Mouse (Mus musculus): ENCODE measurements around the gene Pla2g15.
A peak's percentile ranks its signal among the peaks of the same experiment; 100 is the strongest.

Pla2g15 gene

DNA sequence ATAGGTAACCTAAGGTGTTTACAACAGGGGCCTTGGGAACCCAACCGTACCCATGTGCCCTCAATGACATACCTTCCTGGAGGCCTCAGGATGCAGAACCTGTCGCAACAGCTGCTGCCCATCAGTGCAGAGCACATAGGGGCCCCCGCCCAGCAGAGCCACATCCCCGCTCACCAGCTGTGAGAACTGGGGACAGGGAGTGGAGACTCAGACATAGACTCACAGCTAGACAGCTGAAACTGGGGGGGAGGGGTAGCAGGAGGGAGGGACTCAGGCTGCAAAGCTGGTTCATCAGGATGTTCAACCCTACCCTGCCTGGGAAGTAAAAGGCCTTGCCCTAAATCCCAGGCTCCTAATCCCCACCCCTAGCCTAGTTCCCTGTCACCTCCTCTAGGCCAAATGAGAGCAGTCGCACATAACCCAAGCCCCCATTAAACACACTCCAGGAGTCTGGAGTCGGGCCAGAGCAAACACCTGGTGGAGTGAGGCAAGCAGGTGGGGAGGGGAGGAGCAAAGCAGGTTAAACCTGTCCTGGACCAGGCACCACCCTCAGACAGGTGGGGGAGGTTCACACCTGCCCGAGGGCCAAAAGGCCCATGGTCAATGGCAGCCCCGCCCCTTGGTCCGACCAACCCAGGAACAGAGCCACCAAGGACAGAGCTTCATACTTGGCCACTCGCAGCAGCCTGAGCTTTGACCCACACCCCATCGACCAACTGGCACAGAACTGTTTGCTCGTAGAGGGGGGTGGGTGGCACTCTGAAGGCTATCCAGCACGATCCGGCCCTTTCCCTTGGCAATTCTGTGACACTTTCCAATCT is 15.2 kb upstream of the Pla2g15 start:
- peak; percentile 35 for DNase-seq (ENCODE audit: low read depth, low spot score)

DNA sequence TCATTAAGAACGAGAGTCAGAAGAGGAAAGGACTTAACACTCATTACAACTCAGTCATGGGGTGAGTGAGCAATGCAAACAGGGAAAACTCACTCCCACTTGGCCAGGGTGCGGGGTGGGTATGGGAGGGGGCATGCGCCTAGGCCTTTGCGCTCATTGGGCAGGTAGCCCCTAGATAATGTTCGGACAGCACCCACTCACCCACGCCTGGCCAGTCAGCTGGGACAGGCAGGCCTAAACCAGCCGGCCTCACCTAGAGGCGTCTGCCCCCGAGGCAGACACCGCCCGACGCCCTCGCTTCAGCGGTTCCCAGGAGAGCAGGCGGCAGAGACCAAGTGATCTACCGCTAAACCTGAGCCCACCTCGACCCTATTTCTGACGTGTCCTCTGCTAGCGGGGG is 14.5 kb upstream of the Pla2g15 start:
- DNase-seq (ENCODE audit: low read depth, low spot score) = no peak

- DNase-seq (ENCODE audit: low read depth, low spot score) = peak; percentile 39
Observed at GRCm38 (mm10) chr8:106136156-106137130, 13.8 kb upstream of the Pla2g15 start, which contains the start of gene Esrp2. Gene Esrp2 (minus strand): TSS chr8:106136974.

DNA sequence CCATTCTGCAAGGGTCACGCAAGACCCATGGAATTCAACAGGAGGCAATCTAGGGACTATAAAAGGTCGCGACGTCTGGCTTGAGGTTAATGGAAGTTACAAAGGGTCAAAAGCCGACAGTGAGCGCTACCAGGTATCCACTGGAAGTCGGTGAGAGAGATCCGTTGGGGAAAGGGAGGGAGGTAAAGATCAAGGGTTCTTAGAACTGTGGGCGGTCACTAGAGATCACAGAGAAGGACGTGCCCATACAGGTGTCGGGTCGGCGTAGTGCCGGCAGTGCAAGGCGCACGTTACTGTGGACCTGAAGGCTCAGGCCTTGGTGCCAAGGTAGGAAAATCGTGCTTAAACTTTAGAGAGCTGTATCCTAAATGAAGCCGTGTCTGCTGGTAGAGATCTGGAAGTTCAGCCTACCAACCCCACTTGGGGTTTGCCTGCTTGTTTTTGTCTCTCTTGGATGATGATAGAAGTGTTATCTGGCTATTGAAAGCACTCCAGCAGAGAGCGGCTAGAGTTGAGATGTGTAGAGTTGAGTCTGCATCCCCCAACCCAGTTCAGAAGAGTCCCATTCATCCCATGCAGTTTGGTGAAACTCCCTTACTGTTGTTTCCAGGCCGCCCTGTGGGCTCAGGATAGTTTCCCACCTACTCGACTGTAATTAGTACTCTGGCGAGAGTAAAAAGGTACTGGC is 12.8 kb upstream of the Pla2g15 start:
- DNase-seq (ENCODE audit: low read depth, low spot score) = no peak

DNA sequence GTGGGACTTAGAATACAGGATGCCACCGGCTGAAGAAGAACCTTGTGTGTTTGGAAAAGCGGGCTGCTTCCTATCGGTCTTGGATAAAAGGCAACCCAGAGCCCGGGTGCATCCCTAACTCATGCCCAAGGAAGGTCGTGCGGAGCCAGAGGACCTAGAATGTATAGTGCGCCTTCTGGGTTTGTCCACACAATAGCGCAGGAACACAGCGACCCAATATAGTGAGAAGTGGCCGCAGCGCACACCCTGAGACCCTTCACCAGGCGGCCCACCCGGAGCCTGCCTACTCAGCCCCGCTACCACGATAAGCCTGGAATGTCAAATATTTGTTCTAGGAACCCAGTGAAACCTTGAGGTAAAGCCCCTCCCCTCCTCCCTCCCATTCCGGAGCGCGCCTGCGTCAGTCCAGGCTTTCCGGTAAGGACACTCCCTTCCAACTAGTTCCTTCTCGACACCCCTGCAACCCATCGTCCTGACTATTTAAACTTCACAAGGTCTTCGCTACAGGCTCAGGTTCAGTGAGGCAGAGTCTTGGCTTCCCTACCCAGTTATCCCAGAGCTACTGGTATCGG is 12.2 kb upstream of the Pla2g15 start:
- DNase-seq (ENCODE audit: low read depth, low spot score) = peak; percentile 71

GRCm38 (mm10) chr8:106138616-106139015 is 11.6 kb upstream of the Pla2g15 start:
- no peak for DNase-seq (ENCODE audit: low read depth, low spot score)

DNA sequence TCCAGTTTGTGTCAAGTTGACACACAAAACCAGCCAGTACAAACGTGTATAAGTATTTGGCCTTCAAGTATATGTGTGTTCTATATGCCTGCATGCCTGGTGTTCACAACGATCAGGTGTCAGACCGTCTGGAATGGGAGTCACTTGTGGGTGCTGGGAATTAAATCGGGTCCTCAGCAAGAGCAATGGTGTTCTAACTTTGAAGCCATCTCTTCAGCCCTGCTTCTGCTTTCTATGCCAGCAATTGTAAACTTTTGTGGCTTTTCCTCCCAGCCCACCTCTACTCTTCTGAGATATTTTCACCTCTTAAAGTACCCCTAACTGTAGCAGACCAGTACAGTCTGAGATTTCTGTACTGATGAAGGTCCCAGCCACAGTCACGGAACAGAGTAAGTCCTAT is 10.0 kb upstream of the Pla2g15 start:
- DNase-seq (ENCODE audit: low read depth, low spot score) = no peak

DNA sequence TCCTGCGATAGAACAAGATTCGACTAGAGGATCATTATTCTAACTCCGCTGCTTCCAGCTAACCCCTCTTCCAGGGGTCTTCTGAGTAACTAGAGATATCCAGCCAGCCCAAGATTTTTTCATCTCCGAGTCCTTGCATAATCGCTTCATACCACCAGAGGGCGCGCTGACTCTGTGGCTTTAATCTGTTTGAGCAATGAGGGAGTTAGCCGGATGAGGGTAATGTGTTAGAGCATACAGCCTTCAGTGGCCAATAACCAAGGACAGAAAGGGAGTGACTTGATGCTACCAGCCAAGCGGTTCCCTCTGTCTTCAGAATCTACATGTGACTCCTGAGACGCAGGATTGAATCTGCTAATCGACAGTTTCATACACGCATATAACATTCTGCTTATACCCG is 9.4 kb upstream of the Pla2g15 start:
- DNase-seq (ENCODE audit: low read depth, low spot score) = peak; percentile 85

GRCm38 (mm10) chr8:106145331-106145730 is 4.9 kb upstream of the Pla2g15 start:
- no peak for DNase-seq (ENCODE audit: low read depth, low spot score)

- no peak for DNase-seq (ENCODE audit: low read depth, low spot score)
Observed at GRCm38 (mm10) chr8:106146014-106146413, 4.2 kb upstream of the Pla2g15 start.

DNA sequence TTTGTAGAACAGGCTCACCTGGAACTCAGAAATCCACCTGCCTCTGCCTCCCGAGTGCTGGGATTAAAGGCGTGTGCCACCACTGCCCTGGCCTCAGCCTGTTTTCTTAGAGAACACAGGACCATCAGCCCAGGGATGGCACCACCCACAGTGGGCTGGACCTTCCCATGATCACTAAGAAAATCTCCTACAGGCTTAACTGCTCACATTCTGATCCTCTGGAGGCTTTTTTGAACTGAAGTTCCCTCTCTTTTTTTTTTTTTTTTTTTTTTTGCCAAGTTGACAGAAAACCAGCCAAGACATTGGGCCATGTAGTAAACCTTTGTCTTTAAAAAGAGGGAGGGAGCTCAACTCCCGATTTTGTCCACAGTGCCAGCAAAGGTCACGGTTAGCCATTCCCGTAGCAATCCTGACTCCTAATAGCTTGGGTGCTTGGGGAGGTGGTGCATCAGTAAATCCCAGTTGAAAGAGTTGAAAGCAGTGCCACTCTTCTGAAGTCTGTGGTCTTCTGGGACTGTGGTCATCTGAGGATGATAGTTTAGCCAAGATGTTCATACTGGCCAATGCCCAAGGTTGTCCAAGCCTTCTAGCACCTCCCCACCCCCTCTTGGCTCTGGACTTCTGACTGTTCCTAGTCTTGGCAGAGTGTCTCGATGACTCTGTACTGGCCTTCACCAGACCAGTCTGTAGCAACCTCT is 2.2 kb upstream of the Pla2g15 start:
- no peak for DNase-seq (ENCODE audit: low read depth, low spot score)

DNA sequence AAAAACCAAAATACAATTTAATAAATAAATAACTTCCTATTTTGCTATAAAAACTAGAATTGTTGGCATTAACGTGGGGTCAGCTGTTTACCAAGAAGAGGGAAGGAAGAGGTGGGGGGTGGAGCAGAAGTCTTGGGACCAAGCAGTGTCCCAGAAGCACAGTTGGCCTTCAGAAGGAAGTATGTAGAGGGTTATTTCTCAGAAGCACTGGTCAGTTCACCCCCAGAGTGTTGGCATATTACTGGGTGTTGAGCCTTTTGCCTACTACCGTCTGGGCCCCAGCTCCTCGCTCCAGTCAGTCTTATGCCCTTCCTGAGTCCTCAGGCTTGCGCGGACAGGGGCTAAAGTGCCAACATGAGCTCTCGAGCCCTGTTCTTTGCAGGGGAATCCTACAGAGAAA is 1.2 kb upstream of the Pla2g15 start:
- DNase-seq (ENCODE audit: low read depth, low spot score) = no peak

- DNase-seq (ENCODE audit: low read depth, low spot score) = no peak
Observed at GRCm38 (mm10) chr8:106150653-106151000, 428 bp downstream of the Pla2g15 start.

DNA sequence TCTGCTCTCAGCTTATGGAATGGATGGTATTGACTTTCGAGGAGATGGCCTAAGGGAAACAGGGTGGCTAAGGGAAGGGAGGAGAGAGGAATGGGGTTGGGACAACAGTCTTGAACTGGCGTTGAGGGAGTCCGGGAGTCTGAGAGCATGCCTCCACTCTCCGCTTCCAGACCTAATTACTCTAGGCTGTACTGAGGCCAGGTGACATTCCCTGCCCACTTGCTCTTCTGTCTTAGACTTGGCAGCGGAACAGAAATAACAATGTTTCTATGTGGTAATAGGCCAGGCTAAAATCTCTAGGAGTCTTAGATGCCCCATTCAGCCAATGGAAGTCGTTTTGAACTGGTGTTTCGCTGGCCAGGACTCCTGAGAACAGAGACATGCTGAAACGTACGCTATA is 842 bp downstream of the Pla2g15 start:
- DNase-seq (ENCODE audit: low read depth, low spot score) = no peak

DNA sequence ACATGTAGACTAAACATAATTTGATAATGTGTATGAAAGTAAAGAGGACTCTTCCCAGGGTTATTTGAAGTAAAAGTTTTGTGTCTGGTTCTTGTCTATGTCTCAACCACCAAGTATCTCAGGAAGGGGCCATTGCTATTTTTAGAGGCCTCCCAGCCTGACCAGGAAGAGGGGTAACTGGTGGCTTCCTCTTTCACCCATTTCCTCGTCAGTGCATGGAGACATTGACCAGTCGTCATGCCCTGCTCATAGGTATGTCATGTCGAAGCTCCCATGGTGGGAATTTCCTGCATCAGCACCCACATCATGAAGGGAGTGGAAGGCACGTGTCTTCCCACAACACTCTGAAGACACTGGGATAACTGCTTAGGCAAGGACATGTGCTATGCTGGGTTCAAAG is 2.7 kb downstream of the Pla2g15 start:
- DNase-seq (ENCODE audit: low read depth, low spot score) = no peak

DNA sequence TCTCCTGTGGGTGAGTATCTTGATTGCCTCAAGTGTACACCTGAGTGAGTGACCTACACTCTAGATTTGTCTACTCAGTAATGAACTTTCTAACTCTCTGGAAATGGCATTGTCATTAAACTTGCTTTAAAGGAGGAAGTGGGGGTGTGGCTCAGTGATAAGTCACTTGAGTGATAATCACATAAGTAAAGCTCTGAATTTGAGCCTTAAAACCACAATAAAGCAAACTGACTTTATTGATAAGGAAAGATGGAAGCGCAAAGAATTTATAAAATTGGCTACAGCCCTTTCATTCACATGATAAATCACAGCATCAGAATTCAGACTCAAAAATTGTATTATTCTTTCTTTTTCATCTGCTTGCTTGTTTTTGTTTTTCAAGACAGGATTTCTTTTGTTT is 7.2 kb downstream of the Pla2g15 start:
- no peak for DNase-seq (ENCODE audit: low read depth, low spot score)

- DNase-seq (ENCODE audit: low read depth, low spot score) = no peak
Observed at GRCm38 (mm10) chr8:106158381-106158780, 8.2 kb downstream of the Pla2g15 start.

DNA sequence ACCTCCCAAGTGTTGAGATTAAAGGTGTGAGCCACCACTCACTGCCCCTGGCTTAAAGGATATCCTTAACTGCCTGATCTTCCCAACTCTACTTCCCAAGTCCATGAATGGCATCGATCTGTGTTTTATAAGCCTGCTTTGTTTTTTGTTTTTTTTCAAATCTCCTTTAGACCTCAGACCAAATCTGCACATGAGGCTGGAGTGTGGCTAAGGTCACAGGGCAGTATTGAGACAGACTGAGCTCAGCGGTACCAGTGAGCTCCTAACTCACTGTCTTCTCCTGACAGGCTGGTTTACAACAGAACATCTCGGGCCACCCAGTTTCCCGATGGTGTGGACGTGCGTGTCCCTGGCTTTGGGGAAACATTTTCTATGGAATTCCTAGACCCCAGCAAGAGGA is 9.7 kb downstream of the Pla2g15 start:
- DNase-seq (ENCODE audit: low read depth, low spot score) = no peak

DNA sequence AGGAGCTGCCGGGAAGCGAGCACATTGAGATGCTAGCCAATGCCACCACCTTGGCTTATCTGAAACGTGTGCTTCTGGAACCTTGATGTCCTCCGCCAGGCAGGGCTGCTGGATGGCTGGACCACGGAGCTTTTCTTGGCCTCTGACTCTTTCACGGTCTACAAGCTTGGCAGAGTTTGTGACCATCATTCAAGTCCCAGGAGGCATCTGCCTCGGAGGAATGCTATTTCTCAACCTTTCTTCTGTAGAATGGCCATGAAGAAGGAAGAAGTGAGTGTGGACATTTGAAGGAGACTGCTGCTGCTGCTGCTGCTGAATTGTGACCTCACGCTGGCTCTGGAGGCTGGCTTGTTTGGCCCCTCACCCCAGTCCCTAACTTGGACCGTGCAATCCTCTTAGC is 13.1 kb downstream of the Pla2g15 start:
- DNase-seq (ENCODE audit: low read depth, low spot score) = no peak

GRCm38 (mm10) chr8:106165460-106165859 is 15.3 kb downstream of the Pla2g15 start:
- DNase-seq (ENCODE audit: low read depth, low spot score) = peak; percentile 61

Data from forelimb bud, embryonic 11.5 days (tissue).